Mouse (Mus musculus) lung, postnatal 0 days (tissue): ENCODE results near the gene Cavin3. TPM values are rescaled to one million over a fixed set of nuclear protein-coding genes. Genes with fewer than 3 reads are reported as not detected.

Experiments
- ATAC-seq: fragments of 200-750 bp; cut with Nextera tagmentation; 2 replicates; pipeline ENCODE4 v1.8.0; 2017; ENCODE audit warnings: moderate library complexity
- DNase-seq: peaks from one replicate; pipeline ENCODE4 v3.0.0-alpha.2; 2016; ENCODE audit warnings: low spot score
- H3K27ac ChIP-seq: fragments of 300-500 bp; sonication (generic); 2 replicates; pipeline ENCODE4 v1.5.1; 2014; ENCODE audit warnings: antibody characterized with exemption, mild to moderate bottlenecking, low read length, mixed read lengths
- H3K27me3 ChIP-seq: fragments of 300-500 bp; sonication (generic); replicated peaks from 2 replicates; pipeline ENCODE4 v1.6.1; 2014; ENCODE audit warnings: low read length, mixed read lengths; ENCODE audit not compliant: insufficient read depth
- H3K36me3 ChIP-seq: fragments of 300-500 bp; sonication (generic); 2 replicates; pipeline ENCODE4 v1.6.1; 2014; ENCODE audit warnings: low read length, mixed read lengths; ENCODE audit not compliant: insufficient read depth
- H3K4me1 ChIP-seq: fragments of 300-500 bp; sonication (generic); 2 replicates; pipeline ENCODE4 v1.6.1; 2014; ENCODE audit warnings: antibody characterized with exemption, low read depth, low read length, mixed read lengths; ENCODE audit not compliant: insufficient read depth
- H3K4me2 ChIP-seq: fragments of 300-500 bp; sonication (generic); replicated peaks from 2 replicates; pipeline ENCODE4 v1.6.1; 2014; ENCODE audit warnings: low read depth, mild to moderate bottlenecking, low read length, moderate library complexity, mixed read lengths
- H3K4me3 ChIP-seq: fragments of 300-500 bp; sonication (generic); 2 replicates; pipeline ENCODE4 v1.5.1; 2014; ENCODE audit warnings: low read depth, low read length
- H3K9ac ChIP-seq: fragments of 300-500 bp; sonication (generic); replicated peaks from 2 replicates; pipeline ENCODE4 v1.6.1; 2014; ENCODE audit warnings: low read depth, mild to moderate bottlenecking
- H3K9me3 ChIP-seq: fragments of 300-500 bp; sonication (generic); 2 replicates; pipeline ENCODE4 v1.6.1; 2016; ENCODE audit warnings: low read length, mixed read lengths
- CTCF ChIP-seq: IDR thresholded peaks from 2 replicates; pipeline ENCODE4 v1.5.1; 2016; ENCODE audit warnings: antibody characterized with exemption, mild to moderate bottlenecking
- EP300 ChIP-seq: IDR thresholded peaks from 2 replicates; pipeline ENCODE4 v1.6.1; 2016; ENCODE audit warnings: antibody characterized with exemption, mild to moderate bottlenecking, control low read depth
- WGBS: fragments of 180-500 bp; shearing (Covaris S2); extraction: QIAGEN DNeasy Blood & Tissue Kit; methylation state at CpG from one replicate; pipeline ENCODE4 v1.1.7; 2014; 5-methylcytosine and 5-hydroxymethylcytosine counted together
- polyA plus RNA-seq: library from polyadenylated mRNA; unstranded; fragments of >200 nt; fragmentation: Nextera tagmentation; extraction: Ambion mirVana; gene quantifications from 2 replicates; pipeline ENCODE4 v1.2.1, GENCODE M21; 2015

The Cavin3 gene
- polyA plus RNA-seq, 1 experiment from 2014 or later: 168 TPM

DNA sequence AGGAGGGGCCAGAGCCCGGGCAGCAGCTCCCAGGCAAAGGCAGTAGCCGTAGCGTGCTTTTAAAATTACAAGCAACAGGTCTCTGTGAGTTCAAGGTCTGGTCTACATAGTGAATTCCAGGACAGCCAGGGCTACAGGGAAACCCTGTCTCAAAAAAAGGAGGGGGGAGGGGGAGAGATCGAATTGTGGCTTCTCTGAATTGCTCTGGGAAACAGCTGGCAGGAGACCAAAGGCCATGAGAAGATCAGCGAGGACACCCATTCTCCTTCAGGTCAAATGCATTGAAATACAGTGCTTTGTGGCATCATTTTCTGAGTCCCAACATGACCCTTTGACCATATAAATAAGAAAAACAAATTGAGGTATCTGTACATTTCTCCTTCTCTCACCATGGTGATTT, 2.9 kb upstream of the Cavin3 start:
- Histone ChIP-seq H3K4me3 (no peak overlapping the region), H3K36me3 (no peaks in the 10 kb centered on the region), H3K9ac (no peak overlapping the region), H3K9me3 (no peaks in the 10 kb centered on the region), H3K4me2 (no peak overlapping the region), H3K27me3 (no peaks in the 10 kb centered on the region), H3K4me1 (peaks cover 7% of the 10 kb centered on the region; the same call in 1 of the 2 replicates), H3K27ac (no peak overlapping the region)
- ATAC-seq: no peak
- WGBS: 60% methylated on average over 5 of the region's 5 CpGs
- no peak for TF ChIP-seq EP300
- TF ChIP-seq CTCF: no peak
- no peak for DNase-seq

GRCm38 (mm10) chr7:105482426-105482825, 326 bp upstream of the Cavin3 start:
- H3K9me3 ChIP-seq: no peaks in the 10 kb centered on the region
- H3K4me2 ChIP-seq: peak overlapping the region; percentile 79
- 36% methylated on average over 8 of the region's 8 CpGs for WGBS
- TF ChIP-seq EP300: peak; percentile 13; the same call in 1 of the 2 replicates
- TF ChIP-seq CTCF: no peak
- H3K27me3 ChIP-seq: no peaks in the 10 kb centered on the region
- peak; percentile 74 for ATAC-seq
- peak overlapping the region; percentile 93 for H3K27ac ChIP-seq
- H3K4me1 ChIP-seq: peaks cover 7% of the 10 kb centered on the region; the same call in 1 of the 2 replicates
- peak overlapping the region; percentile 58 for H3K4me3 ChIP-seq
- no peaks in the 10 kb centered on the region for H3K36me3 ChIP-seq
- peak overlapping the region; percentile 68 for H3K9ac ChIP-seq
- DNase-seq: peak; percentile 72

- TF ChIP-seq EP300 (peak; percentile 48; the same call in 1 of the 2 replicates), CTCF (no peak)
- DNase-seq: peak; percentile 67
- peak overlapping the region; percentile 68 for H3K9ac ChIP-seq
- ATAC-seq: 0 out of 2 replicates have a peak, but pooled peaks have one; percentile 2
- WGBS: 45% methylated on average over 23 of the region's 23 CpGs
- peak overlapping the region; percentile 93 for H3K27ac ChIP-seq
- peaks cover 7% of the 10 kb centered on the region; the same call in 1 of the 2 replicates for H3K4me1 ChIP-seq
- H3K27me3 ChIP-seq: no peaks in the 10 kb centered on the region
- H3K9me3 ChIP-seq: no peaks in the 10 kb centered on the region
- H3K36me3 ChIP-seq: no peaks in the 10 kb centered on the region
- H3K4me2 ChIP-seq: peak overlapping the region; percentile 79
- H3K4me3 ChIP-seq: peak overlapping the region; percentile 58
Observed at GRCm38 (mm10) chr7:105480561-105481504, 1.3 kb downstream of the Cavin3 start.

- DNase-seq: no peak
- Histone ChIP-seq H3K9ac (no peak overlapping the region), H3K4me1 (peaks cover 7% of the 10 kb centered on the region; the same call in 1 of the 2 replicates), H3K27me3 (no peaks in the 10 kb centered on the region), H3K4me3 (no peak overlapping the region; the same call in 1 of the 2 replicates), H3K27ac (peak overlapping the region; percentile 93; the same call in 1 of the 2 replicates), H3K36me3 (no peaks in the 10 kb centered on the region), H3K4me2 (peak overlapping the region; percentile 79), H3K9me3 (no peaks in the 10 kb centered on the region)
- WGBS: 51% methylated on average over 5 of the region's 5 CpGs
- no peak for ATAC-seq
- TF ChIP-seq EP300: no peak
- no peak for TF ChIP-seq CTCF
Observed at GRCm38 (mm10) chr7:105480081-105480480, 2.0 kb downstream of the Cavin3 start.

GRCm38 (mm10) chr7:105479232-105479631, 2.9 kb downstream of the Cavin3 start:
- H3K4me2 ChIP-seq: no peak overlapping the region
- TF ChIP-seq CTCF: no peak
- no peak for TF ChIP-seq EP300
- H3K4me1 ChIP-seq: peaks cover 7% of the 10 kb centered on the region; the same call in 1 of the 2 replicates
- no peaks in the 10 kb centered on the region for H3K36me3 ChIP-seq
- no peak for ATAC-seq
- no peaks in the 10 kb centered on the region for H3K27me3 ChIP-seq
- no peaks in the 10 kb centered on the region for H3K9me3 ChIP-seq
- no peak overlapping the region for H3K4me3 ChIP-seq
- H3K9ac ChIP-seq: no peak overlapping the region
- H3K27ac ChIP-seq: no peak overlapping the region
- 89% methylated on average over 6 of the region's 6 CpGs for WGBS
- no peak for DNase-seq

GRCm38 (mm10) chr7:105478344-105478743, 3.8 kb downstream of the Cavin3 start:
- H3K4me2 ChIP-seq: no peak overlapping the region
- no peaks in the 10 kb centered on the region for H3K27me3 ChIP-seq
- DNase-seq (no peak), ATAC-seq (no peak)
- H3K4me1 ChIP-seq: peaks cover 7% of the 10 kb centered on the region; the same call in 1 of the 2 replicates
- no peak overlapping the region for H3K4me3 ChIP-seq
- no peak overlapping the region for H3K9ac ChIP-seq
- no peaks in the 10 kb centered on the region for H3K9me3 ChIP-seq
- H3K36me3 ChIP-seq: no peaks in the 10 kb centered on the region
- WGBS: 79% methylated on average over 8 of the region's 8 CpGs
- no peak overlapping the region for H3K27ac ChIP-seq
- TF ChIP-seq CTCF (no peak), EP300 (no peak)
